Mouse (Mus musculus): ENCODE results near the gene Slc4a2. TPM values are rescaled to one million over a fixed set of nuclear protein-coding genes. Genes with fewer than 3 reads are reported as not detected.

Slc4a2 gene
- polyA plus RNA-seq, 1 experiment = 96.4 TPM

- TF ChIP-seq POLR2AphosphoS2 (IDR thresholded peaks at IDR 0.05; ENCODE audit: insufficient read length, low read depth) (peak; percentile 21), MYOD1 (IDR thresholded peaks at IDR 0.05; ENCODE audit: control insufficient read depth in 1 of 3, insufficient read length in 2 of 3, low read depth in 2 of 3) (no peak), POLR2A (IDR thresholded peaks at IDR 0.05; ENCODE audit: insufficient read length, low read depth) (peak; percentile 9), E2F4 (IDR thresholded peaks at IDR 0.05; ENCODE audit: insufficient read depth) (no peak)
- Histone ChIP-seq H3K79me2 (ENCODE audit: control insufficient read depth, insufficient read depth) (peaks cover 14% of the 10 kb centered on the region), H3K4me3 (peak overlapping the region; percentile 54), H3K4me2 (ENCODE audit: low read depth) (peak overlapping the region; percentile 94), H3K27me3 (ENCODE audit: control insufficient read depth, insufficient read depth, insufficient read length) (no peaks in the 10 kb centered on the region), H3K36me3 (ENCODE audit: control insufficient read depth, insufficient read depth) (peaks cover 21% of the 10 kb centered on the region), H3ac (ENCODE audit: control insufficient read depth, insufficient read length) (no peak overlapping the region)
Observed at GRCm38 (mm10) chr5:24443204-24443603, 19.6 kb downstream of the Slc4a2 start.

- H3K4me2 ChIP-seq (ENCODE audit: low read depth) = peak overlapping the region; percentile 94
- peak overlapping the region; percentile 54 for H3K4me3 ChIP-seq
- peaks cover 14% of the 10 kb centered on the region for H3K79me2 ChIP-seq (ENCODE audit: control insufficient read depth, insufficient read depth)
- H3ac ChIP-seq (ENCODE audit: control insufficient read depth, insufficient read length) = peak overlapping the region; percentile 90
- peaks cover 21% of the 10 kb centered on the region for H3K36me3 ChIP-seq (ENCODE audit: control insufficient read depth, insufficient read depth)
- TF ChIP-seq POLR2A (IDR thresholded peaks at IDR 0.05; ENCODE audit: insufficient read length, low read depth) (peak; percentile 19), USF1 (IDR thresholded peaks at IDR 0.05; ENCODE audit: low read depth) (no peak)
- H3K27me3 ChIP-seq (ENCODE audit: control insufficient read depth, insufficient read depth, insufficient read length) = no peaks in the 10 kb centered on the region
Observed at GRCm38 (mm10) chr5:24443927-24444326, 20.3 kb downstream of the Slc4a2 start.

GRCm38 (mm10) chr5:24444746-24445427 is 21.2 kb downstream of the Slc4a2 start, which contains the start of gene Fastk:
Gene Fastk, minus strand, starts transcription at chr5:24445287.
- Histone ChIP-seq H3K4me2 (ENCODE audit: low read depth) (peak within 1 kb of the TSS; percentile 94), H3K36me3 (ENCODE audit: control insufficient read depth, insufficient read depth) (peaks cover 18% of the 10 kb centered on the region), H3K79me2 (ENCODE audit: control insufficient read depth, insufficient read depth) (peaks cover 14% of the 10 kb centered on the region), H3K4me3 (peak within 1 kb of the TSS; percentile 54), H3K27me3 (ENCODE audit: control insufficient read depth, insufficient read depth, insufficient read length) (no peaks in the 10 kb centered on the region), H3ac (ENCODE audit: control insufficient read depth, insufficient read length) (peak within 1 kb of the TSS; percentile 90)
- no peak for TF ChIP-seq SRF (IDR thresholded peaks at IDR 0.05; ENCODE audit: control insufficient read depth, insufficient read length, low read depth)
- TF ChIP-seq MYOD1 (IDR thresholded peaks at IDR 0.05; ENCODE audit: control insufficient read depth in 1 of 3, insufficient read length in 2 of 3, low read depth in 2 of 3) = peak in 1 of 3 experiments; percentile 18
- no peak for TF ChIP-seq TCF12 (IDR thresholded peaks at IDR 0.05; ENCODE audit: insufficient read depth, poor library complexity, severe bottlenecking)
- TF ChIP-seq USF1 (IDR thresholded peaks at IDR 0.05; ENCODE audit: low read depth) = no peak
- no peak for TF ChIP-seq MAX (IDR thresholded peaks at IDR 0.05; ENCODE audit: low read depth)
- peak in 1 of 3 experiments; percentile 20 for TF ChIP-seq MYOG (IDR thresholded peaks at IDR 0.05; ENCODE audit: control insufficient read depth in 1 of 3, insufficient read depth in 1 of 3, insufficient read length in 2 of 3, low read depth in 2 of 3)
- TF ChIP-seq CEBPB (IDR thresholded peaks at IDR 0.05; ENCODE audit: insufficient read depth, poor library complexity, severe bottlenecking) = no peak
- peak; percentile 78 for TF ChIP-seq POLR2A (IDR thresholded peaks at IDR 0.05; ENCODE audit: insufficient read length, low read depth)
- TF ChIP-seq TCF3 (IDR thresholded peaks at IDR 0.05; ENCODE audit: insufficient read length, low read depth) = no peak
- TF ChIP-seq REST (IDR thresholded peaks at IDR 0.05; ENCODE audit: insufficient read depth, insufficient read length) = no peak
- TF ChIP-seq POLR2AphosphoS2 (IDR thresholded peaks at IDR 0.05; ENCODE audit: insufficient read length, low read depth) = peak; percentile 90
- TF ChIP-seq E2F4 (IDR thresholded peaks at IDR 0.05; ENCODE audit: insufficient read depth) = peak; percentile 2

GRCm38 (mm10) chr5:24445428-24446080 is 21.9 kb downstream of the Slc4a2 start:
- H3K36me3 ChIP-seq (ENCODE audit: control insufficient read depth, insufficient read depth) = peaks cover 11% of the 10 kb centered on the region
- peak overlapping the region; percentile 89 for H3K4me2 ChIP-seq (ENCODE audit: low read depth)
- H3K4me3 ChIP-seq = peak overlapping the region; percentile 54
- peaks cover 14% of the 10 kb centered on the region for H3K79me2 ChIP-seq (ENCODE audit: control insufficient read depth, insufficient read depth)
- H3K27me3 ChIP-seq (ENCODE audit: control insufficient read depth, insufficient read depth, insufficient read length) = no peaks in the 10 kb centered on the region
- TF ChIP-seq REST (IDR thresholded peaks at IDR 0.05; ENCODE audit: insufficient read depth, insufficient read length) (no peak), E2F4 (IDR thresholded peaks at IDR 0.05; ENCODE audit: insufficient read depth) (no peak), MYOG (IDR thresholded peaks at IDR 0.05; ENCODE audit: control insufficient read depth in 1 of 3, insufficient read depth in 1 of 3, insufficient read length in 2 of 3, low read depth in 2 of 3) (no peak), MYOD1 (IDR thresholded peaks at IDR 0.05; ENCODE audit: control insufficient read depth in 1 of 3, insufficient read length in 2 of 3, low read depth in 2 of 3) (no peak), SRF (IDR thresholded peaks at IDR 0.05; ENCODE audit: control insufficient read depth, insufficient read length, low read depth) (no peak), POLR2AphosphoS2 (IDR thresholded peaks at IDR 0.05; ENCODE audit: insufficient read length, low read depth) (no peak), MAX (IDR thresholded peaks at IDR 0.05; ENCODE audit: low read depth) (no peak), POLR2A (IDR thresholded peaks at IDR 0.05; ENCODE audit: insufficient read length, low read depth) (no peak), TCF3 (IDR thresholded peaks at IDR 0.05; ENCODE audit: insufficient read length, low read depth) (no peak), USF1 (IDR thresholded peaks at IDR 0.05; ENCODE audit: low read depth) (no peak), CEBPB (IDR thresholded peaks at IDR 0.05; ENCODE audit: insufficient read depth, poor library complexity, severe bottlenecking) (no peak), TCF12 (IDR thresholded peaks at IDR 0.05; ENCODE audit: insufficient read depth, poor library complexity, severe bottlenecking) (no peak)
- H3ac ChIP-seq (ENCODE audit: control insufficient read depth, insufficient read length) = peak overlapping the region; percentile 90

- Histone ChIP-seq H3K27me3 (ENCODE audit: control insufficient read depth, insufficient read depth, insufficient read length) (no peaks in the 10 kb centered on the region), H3K36me3 (ENCODE audit: control insufficient read depth, insufficient read depth) (peaks cover 8% of the 10 kb centered on the region), H3K4me2 (ENCODE audit: low read depth) (peak overlapping the region; percentile 86), H3K79me2 (ENCODE audit: control insufficient read depth, insufficient read depth) (peaks cover 14% of the 10 kb centered on the region), H3ac (ENCODE audit: control insufficient read depth, insufficient read length) (no peak overlapping the region), H3K4me3 (peak overlapping the region; percentile 26)
- no peak for TF ChIP-seq MYOG (IDR thresholded peaks at IDR 0.05; ENCODE audit: control insufficient read depth in 1 of 3, insufficient read depth in 1 of 3, insufficient read length in 2 of 3, low read depth in 2 of 3)
- TF ChIP-seq REST (IDR thresholded peaks at IDR 0.05; ENCODE audit: insufficient read depth, insufficient read length) = no peak
- TF ChIP-seq TCF12 (IDR thresholded peaks at IDR 0.05; ENCODE audit: insufficient read depth, poor library complexity, severe bottlenecking) = no peak
- no peak for TF ChIP-seq CEBPB (IDR thresholded peaks at IDR 0.05; ENCODE audit: insufficient read depth, poor library complexity, severe bottlenecking)
- TF ChIP-seq TCF3 (IDR thresholded peaks at IDR 0.05; ENCODE audit: insufficient read length, low read depth) = no peak
- no peak for TF ChIP-seq POLR2AphosphoS2 (IDR thresholded peaks at IDR 0.05; ENCODE audit: insufficient read length, low read depth)
- TF ChIP-seq USF1 (IDR thresholded peaks at IDR 0.05; ENCODE audit: low read depth) = no peak
- TF ChIP-seq POLR2A (IDR thresholded peaks at IDR 0.05; ENCODE audit: insufficient read length, low read depth) = no peak
- no peak for TF ChIP-seq MYOD1 (IDR thresholded peaks at IDR 0.05; ENCODE audit: control insufficient read depth in 1 of 3, insufficient read length in 2 of 3, low read depth in 2 of 3)
- no peak for TF ChIP-seq SRF (IDR thresholded peaks at IDR 0.05; ENCODE audit: control insufficient read depth, insufficient read length, low read depth)
- no peak for TF ChIP-seq E2F4 (IDR thresholded peaks at IDR 0.05; ENCODE audit: insufficient read depth)
- TF ChIP-seq MAX (IDR thresholded peaks at IDR 0.05; ENCODE audit: low read depth) = no peak
Observed at GRCm38 (mm10) chr5:24446630-24447029, 23.0 kb downstream of the Slc4a2 start.

Measured in myocyte (in vitro differentiated cells).